Mouse (Mus musculus): ENCODE data around the gene Slc25a14. TPM values are rescaled to one million over a fixed set of nuclear protein-coding genes. Genes with fewer than 3 reads are reported as not detected.
A peak's percentile ranks its signal among the peaks of the same experiment; 100 is the strongest.

Gene Slc25a14
- polyA plus RNA-seq (2015; fragmentation: Nextera tagmentation; extraction: Ambion mirVana), result 3.2 and 3.6 TPM in 2 replicates

DNA sequence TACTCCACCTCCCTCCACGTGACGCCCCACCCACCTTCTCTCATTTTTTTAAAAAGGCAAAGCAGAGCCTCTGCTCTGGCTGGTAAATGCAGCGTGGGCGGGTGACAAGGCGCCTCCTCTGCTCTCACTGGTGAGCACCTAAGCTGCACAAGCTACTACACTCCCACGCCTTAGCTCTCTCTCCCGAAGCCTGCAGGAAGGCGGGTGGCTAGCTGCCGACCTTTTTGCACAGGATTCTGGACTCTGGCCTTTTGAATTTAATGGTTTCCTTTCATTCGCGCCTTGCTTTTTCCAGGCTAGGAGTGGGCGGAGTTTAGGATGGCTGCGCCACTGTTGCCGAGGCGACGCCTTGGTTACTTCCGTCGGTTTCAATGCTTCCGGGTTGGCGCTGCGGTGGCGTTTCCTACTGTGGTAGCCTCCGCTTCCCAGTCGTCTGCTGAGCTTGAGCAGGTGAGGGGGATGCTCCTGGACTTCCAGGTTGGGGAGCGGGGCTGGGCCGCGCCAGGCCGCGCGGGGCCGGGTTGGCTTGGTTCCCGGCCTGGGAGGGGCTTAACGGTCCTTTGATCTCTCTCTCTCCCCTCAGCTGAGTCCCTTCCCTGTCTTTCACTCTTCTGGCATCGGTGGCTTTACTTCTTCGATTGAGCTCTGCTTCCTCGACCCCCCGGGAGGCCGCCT, at the start of gene Slc25a14:
TSS of gene Slc25a14 (plus strand) at position 35 of the 675 bp plus-strand sequence.
- no peaks in the 10 kb centered on the region for H3K9me3 ChIP-seq (replicated peaks; ENCODE audit: control insufficient read depth, low read length)
- H3K27ac ChIP-seq (ENCODE audit: low read length), result peak within 1 kb of the TSS; percentile 69
- no peaks in the 10 kb centered on the region for H3K36me3 ChIP-seq (ENCODE audit: control insufficient read depth, insufficient read depth)
- H3K4me3 ChIP-seq (ENCODE audit: low read depth, low read length), result peak within 1 kb of the TSS; percentile 75
- H3K27me3 ChIP-seq (ENCODE audit: control insufficient read depth, insufficient read depth, low read depth, low read length), result no peaks in the 10 kb centered on the region
- 13% methylated on average over 38 of the region's 38 CpGs for WGBS (ENCODE audit: insufficient replicate concordance)
- no peaks in the 10 kb centered on the region for H3K4me1 ChIP-seq (ENCODE audit: control insufficient read depth, low read depth, low read length)
- ATAC-seq (ENCODE audit: low read depth), result peak; percentile 95
- H3K4me2 ChIP-seq (ENCODE audit: low read depth, low read length), result peak within 1 kb of the TSS; percentile 74
- peak within 1 kb of the TSS; percentile 68 for H3K9ac ChIP-seq (ENCODE audit: low read depth, low read length)

DNA sequence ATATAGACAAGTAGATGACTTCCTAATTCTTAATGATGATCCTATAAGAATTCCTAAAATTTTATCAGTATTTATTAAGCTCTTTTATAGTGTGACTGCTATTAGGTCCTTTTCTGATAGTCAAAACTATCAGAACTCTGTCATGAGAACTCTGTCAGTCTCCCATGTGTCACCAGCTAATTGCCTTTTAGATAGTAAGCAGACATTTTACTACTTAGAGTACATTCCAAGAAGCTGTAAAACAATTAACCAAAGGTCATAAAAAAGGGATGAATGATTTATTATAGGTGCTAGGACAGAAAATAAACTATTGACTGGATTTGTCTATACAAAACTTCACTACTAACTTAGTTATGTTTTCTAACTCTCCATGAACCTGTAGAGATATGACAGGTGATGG, 39.9 kb upstream of the Slc25a14 start:
- no peaks in the 10 kb centered on the region for H3K27me3 ChIP-seq (ENCODE audit: control insufficient read depth, insufficient read depth, low read depth, low read length)
- ATAC-seq (ENCODE audit: low read depth), result no peak
- H3K36me3 ChIP-seq (ENCODE audit: control insufficient read depth, insufficient read depth), result no peaks in the 10 kb centered on the region
- H3K4me2 ChIP-seq (ENCODE audit: low read depth, low read length), result no peak overlapping the region
- no peaks in the 10 kb centered on the region for H3K4me1 ChIP-seq (ENCODE audit: control insufficient read depth, low read depth, low read length)
- H3K9me3 ChIP-seq (replicated peaks; ENCODE audit: control insufficient read depth, low read length), result no peaks in the 10 kb centered on the region
- H3K27ac ChIP-seq (ENCODE audit: low read length), result no peak overlapping the region
- no peak overlapping the region for H3K9ac ChIP-seq (ENCODE audit: low read depth, low read length)
- H3K4me3 ChIP-seq (ENCODE audit: low read depth, low read length), result no peak overlapping the region

DNA sequence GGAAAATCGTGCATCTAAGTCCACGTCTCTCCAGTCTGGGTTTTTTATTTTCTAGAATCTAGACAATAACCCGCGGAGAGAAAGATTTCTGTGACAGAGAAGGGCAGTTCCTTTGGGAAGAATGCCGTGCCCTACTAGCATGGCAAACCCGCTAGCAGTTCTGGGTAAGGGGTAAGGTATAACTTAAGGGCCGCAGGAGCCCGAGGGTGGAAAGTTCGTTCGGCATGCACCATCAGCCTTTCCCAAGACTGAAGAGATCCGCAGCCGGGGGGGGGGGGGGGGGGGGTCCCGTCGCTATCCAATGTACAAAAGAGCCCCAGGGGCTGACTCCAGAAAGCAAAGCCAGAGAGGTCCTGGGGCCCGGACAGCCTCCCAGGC, 29.5 kb upstream of the Slc25a14 start:
- no peaks in the 10 kb centered on the region for H3K36me3 ChIP-seq (ENCODE audit: control insufficient read depth, insufficient read depth)
- no peaks in the 10 kb centered on the region for H3K27me3 ChIP-seq (ENCODE audit: control insufficient read depth, insufficient read depth, low read depth, low read length)
- peak overlapping the region; percentile 66 for H3K4me2 ChIP-seq (ENCODE audit: low read depth, low read length)
- WGBS (ENCODE audit: insufficient replicate concordance), result 18% methylated on average over 13 of the region's 15 CpGs
- H3K4me3 ChIP-seq (ENCODE audit: low read depth, low read length), result peak overlapping the region; percentile 74
- H3K4me1 ChIP-seq (ENCODE audit: control insufficient read depth, low read depth, low read length), result no peaks in the 10 kb centered on the region
- peak overlapping the region; percentile 70 for H3K9ac ChIP-seq (ENCODE audit: low read depth, low read length)
- no peak overlapping the region for H3K27ac ChIP-seq (ENCODE audit: low read length)
- ATAC-seq (ENCODE audit: low read depth), result no peak; the same call in 1 of the 2 replicates
- no peaks in the 10 kb centered on the region for H3K9me3 ChIP-seq (replicated peaks; ENCODE audit: control insufficient read depth, low read length)

DNA sequence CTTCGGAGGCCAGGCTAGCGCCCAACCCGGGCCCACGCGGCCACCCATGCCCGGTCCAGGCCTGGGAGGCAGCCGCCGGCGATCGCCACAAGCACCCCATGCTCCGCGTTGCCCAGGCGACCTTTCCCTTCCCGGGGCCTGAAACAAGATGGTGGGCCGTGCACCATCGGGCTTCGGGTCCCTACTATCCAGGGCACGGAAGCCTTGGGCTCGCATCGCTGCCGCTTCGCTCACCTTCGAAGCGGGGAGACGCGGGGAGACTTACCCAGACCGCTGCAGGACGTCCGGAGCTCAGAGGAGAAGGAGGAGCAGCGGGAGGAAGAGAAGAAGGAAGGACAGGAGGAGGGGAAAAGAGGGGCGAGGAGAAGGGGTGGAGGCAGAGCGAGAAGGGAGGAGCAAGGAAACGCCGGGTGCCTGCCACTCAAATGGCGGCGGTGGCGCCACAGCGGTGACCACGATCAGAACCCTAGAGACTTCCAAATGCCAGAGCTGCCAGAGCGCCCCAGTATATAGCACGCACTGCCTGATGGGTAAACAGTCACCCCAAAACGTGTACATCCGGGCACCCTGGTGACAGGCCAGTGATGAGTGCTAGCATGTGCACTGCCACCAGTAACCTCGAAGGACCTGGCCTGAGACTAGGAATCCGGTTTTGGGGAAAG, 29.0 kb upstream of the Slc25a14 start, which contains the start of gene Zfp280c:
TSS of gene Zfp280c (minus strand) at position 406 of the 662 bp plus-strand sequence.
- ATAC-seq (ENCODE audit: low read depth), result peak; percentile 84
- no peaks in the 10 kb centered on the region for H3K9me3 ChIP-seq (replicated peaks; ENCODE audit: control insufficient read depth, low read length)
- peak within 1 kb of the TSS; percentile 35; the same call in 1 of the 2 replicates for H3K27ac ChIP-seq (ENCODE audit: low read length)
- H3K9ac ChIP-seq (ENCODE audit: low read depth, low read length), result peak within 1 kb of the TSS; percentile 70
- H3K4me1 ChIP-seq (ENCODE audit: control insufficient read depth, low read depth, low read length), result no peaks in the 10 kb centered on the region
- WGBS (ENCODE audit: insufficient replicate concordance), result 16% methylated on average over 45 of the region's 45 CpGs
- H3K4me3 ChIP-seq (ENCODE audit: low read depth, low read length), result peak within 1 kb of the TSS; percentile 74
- no peaks in the 10 kb centered on the region for H3K27me3 ChIP-seq (ENCODE audit: control insufficient read depth, insufficient read depth, low read depth, low read length)
- H3K36me3 ChIP-seq (ENCODE audit: control insufficient read depth, insufficient read depth), result no peaks in the 10 kb centered on the region
- peak within 1 kb of the TSS; percentile 66 for H3K4me2 ChIP-seq (ENCODE audit: low read depth, low read length)

DNA sequence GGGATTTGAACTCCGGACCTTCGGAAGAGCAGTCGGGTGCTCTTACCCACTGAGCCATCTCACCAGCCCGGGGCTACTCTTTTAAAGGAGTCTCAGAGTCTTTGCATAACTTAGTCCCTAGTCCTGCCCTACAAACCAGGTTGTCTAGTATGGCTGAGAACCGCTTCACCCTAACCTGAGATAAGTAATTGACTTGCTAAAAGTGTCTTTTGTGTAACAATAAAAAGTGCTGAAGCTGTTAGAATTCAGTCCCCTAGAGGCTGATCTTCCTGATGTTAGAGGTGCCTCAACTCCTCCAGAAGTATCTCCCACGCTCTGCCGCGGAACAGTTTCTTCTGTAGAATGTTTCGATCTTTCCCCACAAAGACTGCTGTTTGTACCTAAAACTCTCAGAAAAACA, 27.2 kb upstream of the Slc25a14 start:
- WGBS (ENCODE audit: insufficient replicate concordance), result 70% methylated on average over 9 of the region's 9 CpGs
- no peak for ATAC-seq (ENCODE audit: low read depth)
- H3K4me2 ChIP-seq (ENCODE audit: low read depth, low read length), result no peak overlapping the region
- no peaks in the 10 kb centered on the region for H3K36me3 ChIP-seq (ENCODE audit: control insufficient read depth, insufficient read depth)
- no peak overlapping the region for H3K9ac ChIP-seq (ENCODE audit: low read depth, low read length)
- no peaks in the 10 kb centered on the region for H3K4me1 ChIP-seq (ENCODE audit: control insufficient read depth, low read depth, low read length)
- no peak overlapping the region for H3K4me3 ChIP-seq (ENCODE audit: low read depth, low read length)
- H3K27ac ChIP-seq (ENCODE audit: low read length), result no peak overlapping the region
- no peaks in the 10 kb centered on the region for H3K27me3 ChIP-seq (ENCODE audit: control insufficient read depth, insufficient read depth, low read depth, low read length)
- no peaks in the 10 kb centered on the region for H3K9me3 ChIP-seq (replicated peaks; ENCODE audit: control insufficient read depth, low read length)

DNA sequence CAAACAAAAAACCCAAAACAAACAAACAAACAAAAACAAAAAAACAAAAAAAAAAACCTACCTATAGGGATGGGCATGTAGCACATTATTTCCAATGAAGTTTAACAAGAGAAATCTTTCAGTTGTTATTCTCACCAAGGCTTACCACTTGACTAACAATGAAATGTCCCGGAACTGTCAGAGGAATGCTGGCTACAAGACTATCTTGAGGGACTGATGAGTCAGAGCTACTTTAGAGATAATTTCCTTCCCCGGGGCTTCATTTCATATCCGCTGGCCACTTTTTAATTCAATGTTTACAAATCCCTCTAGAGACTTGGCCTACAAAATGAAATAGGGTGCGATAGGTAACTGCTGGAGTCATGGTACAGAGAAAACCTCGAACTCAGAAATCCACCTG, 26.3 kb upstream of the Slc25a14 start:
- H3K27ac ChIP-seq (ENCODE audit: low read length), result no peak overlapping the region
- H3K4me2 ChIP-seq (ENCODE audit: low read depth, low read length), result no peak overlapping the region
- no peak overlapping the region for H3K9ac ChIP-seq (ENCODE audit: low read depth, low read length)
- no peaks in the 10 kb centered on the region for H3K9me3 ChIP-seq (replicated peaks; ENCODE audit: control insufficient read depth, low read length)
- no peaks in the 10 kb centered on the region for H3K4me1 ChIP-seq (ENCODE audit: control insufficient read depth, low read depth, low read length)
- 64% methylated on average over 5 of the region's 5 CpGs for WGBS (ENCODE audit: insufficient replicate concordance)
- H3K36me3 ChIP-seq (ENCODE audit: control insufficient read depth, insufficient read depth), result no peaks in the 10 kb centered on the region
- no peak overlapping the region for H3K4me3 ChIP-seq (ENCODE audit: low read depth, low read length)
- no peak for ATAC-seq (ENCODE audit: low read depth)
- H3K27me3 ChIP-seq (ENCODE audit: control insufficient read depth, insufficient read depth, low read depth, low read length), result no peaks in the 10 kb centered on the region

DNA sequence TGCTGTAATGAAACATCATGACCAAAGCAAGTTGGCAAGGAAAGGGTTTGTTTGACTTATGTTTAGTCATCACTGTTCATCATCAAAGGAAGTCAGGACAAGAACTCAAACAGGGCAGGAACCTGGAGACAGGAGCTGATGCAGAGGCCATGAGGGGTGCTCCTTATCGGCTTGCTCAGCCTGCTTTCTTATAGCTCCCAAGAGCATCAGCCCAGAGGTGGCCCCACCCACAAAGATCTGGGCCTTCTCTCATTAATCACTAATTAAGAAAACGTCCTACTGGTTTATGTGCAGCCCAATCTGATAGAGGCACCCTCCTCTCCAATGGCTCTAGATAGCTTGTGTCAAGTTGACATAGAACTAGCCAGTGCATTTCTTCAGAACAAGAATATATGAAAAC, 18.3 kb upstream of the Slc25a14 start:
- Histone ChIP-seq H3K4me1 (ENCODE audit: control insufficient read depth, low read depth, low read length) (no peaks in the 10 kb centered on the region), H3K27ac (ENCODE audit: low read length) (no peak overlapping the region), H3K9ac (ENCODE audit: low read depth, low read length) (no peak overlapping the region), H3K36me3 (ENCODE audit: control insufficient read depth, insufficient read depth) (no peaks in the 10 kb centered on the region), H3K4me2 (ENCODE audit: low read depth, low read length) (no peak overlapping the region), H3K27me3 (ENCODE audit: control insufficient read depth, insufficient read depth, low read depth, low read length) (no peaks in the 10 kb centered on the region), H3K4me3 (ENCODE audit: low read depth, low read length) (no peak overlapping the region), H3K9me3 (replicated peaks; ENCODE audit: control insufficient read depth, low read length) (no peaks in the 10 kb centered on the region)
- peak; percentile 16; the same call in 1 of the 2 replicates for ATAC-seq (ENCODE audit: low read depth)
- 39% methylated on average over 2 of the region's 2 CpGs for WGBS (ENCODE audit: insufficient replicate concordance)

DNA sequence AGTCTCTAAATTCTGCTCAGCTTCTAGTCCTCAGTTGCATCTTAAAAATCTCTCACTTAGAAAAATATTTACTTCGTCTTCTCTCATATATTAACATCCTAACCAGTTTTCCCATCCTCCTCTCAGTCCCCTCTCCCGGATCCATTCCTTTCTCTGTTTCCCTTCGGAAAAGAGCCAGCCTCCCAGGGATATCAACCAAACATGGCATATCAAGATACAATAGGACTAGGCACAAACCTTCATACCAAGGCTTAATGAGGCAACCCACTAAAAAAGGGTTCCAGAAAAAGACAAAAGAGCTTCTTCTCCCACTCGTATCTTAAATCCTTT, 199 bp upstream of the Slc25a14 start:
- no peaks in the 10 kb centered on the region for H3K4me1 ChIP-seq (ENCODE audit: control insufficient read depth, low read depth, low read length)
- H3K4me3 ChIP-seq (ENCODE audit: low read depth, low read length), result peak overlapping the region; percentile 75
- no peaks in the 10 kb centered on the region for H3K36me3 ChIP-seq (ENCODE audit: control insufficient read depth, insufficient read depth)
- H3K4me2 ChIP-seq (ENCODE audit: low read depth, low read length), result peak overlapping the region; percentile 74
- H3K9ac ChIP-seq (ENCODE audit: low read depth, low read length), result peak overlapping the region; percentile 68; the same call in 1 of the 2 replicates
- no peaks in the 10 kb centered on the region for H3K27me3 ChIP-seq (ENCODE audit: control insufficient read depth, insufficient read depth, low read depth, low read length)
- H3K27ac ChIP-seq (ENCODE audit: low read length), result peak overlapping the region; percentile 69
- no peak for ATAC-seq (ENCODE audit: low read depth)
- no peaks in the 10 kb centered on the region for H3K9me3 ChIP-seq (replicated peaks; ENCODE audit: control insufficient read depth, low read length)
- 12% methylated on average over 4 of the region's 4 CpGs for WGBS (ENCODE audit: insufficient replicate concordance)

DNA sequence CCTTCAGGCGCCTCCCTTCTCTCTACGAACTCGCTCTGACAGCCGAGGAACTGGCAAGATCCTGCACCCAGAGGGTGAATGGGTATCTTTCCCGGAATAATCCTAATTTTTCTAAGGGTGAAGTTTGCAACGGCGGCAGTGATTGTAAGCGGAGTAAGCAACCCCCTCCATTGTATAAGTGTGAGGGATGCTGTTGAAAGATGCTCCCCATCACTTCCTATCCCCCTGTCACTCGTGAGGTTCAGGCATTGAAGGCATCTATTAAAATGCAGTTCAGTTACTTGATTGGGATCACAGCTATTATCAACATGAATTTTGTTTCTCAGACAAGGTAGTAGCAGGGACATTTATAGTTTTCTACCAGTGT, 824 bp downstream of the Slc25a14 start:
- H3K9ac ChIP-seq (ENCODE audit: low read depth, low read length), result peak overlapping the region; percentile 68
- no peaks in the 10 kb centered on the region for H3K4me1 ChIP-seq (ENCODE audit: control insufficient read depth, low read depth, low read length)
- no peaks in the 10 kb centered on the region for H3K27me3 ChIP-seq (ENCODE audit: control insufficient read depth, insufficient read depth, low read depth, low read length)
- no peak overlapping the region for H3K27ac ChIP-seq (ENCODE audit: low read length)
- H3K4me2 ChIP-seq (ENCODE audit: low read depth, low read length), result peak overlapping the region; percentile 74
- no peaks in the 10 kb centered on the region for H3K9me3 ChIP-seq (replicated peaks; ENCODE audit: control insufficient read depth, low read length)
- 18% methylated on average over 9 of the region's 9 CpGs for WGBS (ENCODE audit: insufficient replicate concordance)
- H3K4me3 ChIP-seq (ENCODE audit: low read depth, low read length), result peak overlapping the region; percentile 75
- H3K36me3 ChIP-seq (ENCODE audit: control insufficient read depth, insufficient read depth), result no peaks in the 10 kb centered on the region
- ATAC-seq (ENCODE audit: low read depth), result no peak
